Mouse (Mus musculus) forelimb bud, embryonic 11.5 days (tissue): ENCODE measurements around the gene Exosc6.
"Not testable (repeated sequence)": the region's sequence is repeated elsewhere in the genome, so short reads cannot be mapped to it uniquely, and the experiment has no call there.

ENCODE experiments used
- DNase-seq: peaks from one replicate; pipeline ENCODE4 v3.0.0-alpha.2; 2012; ENCODE audit warnings: low read depth, low spot score

The Exosc6 gene

GRCm38 (mm10) chr8:111056158-111056663 lies at the start of gene Exosc6:
Gene Exosc6 (plus strand): TSS chr8:111056339.
- DNase-seq = peak; percentile 94

- DNase-seq = not testable (repeated sequence)
Measured at GRCm38 (mm10) chr8:111010230-111010991, 45.7 kb upstream of the Exosc6 start.

GRCm38 (mm10) chr8:111026609-111027008 lies 29.5 kb upstream of the Exosc6 start:
- DNase-seq = not testable (repeated sequence)

- DNase-seq = peak; percentile 70
Measured at GRCm38 (mm10) chr8:111027391-111027937, 28.7 kb upstream of the Exosc6 start.

- no peak for DNase-seq
Measured at GRCm38 (mm10) chr8:111029589-111029988, 26.6 kb upstream of the Exosc6 start.

- DNase-seq = no peak
Measured at GRCm38 (mm10) chr8:111030045-111030444, 26.1 kb upstream of the Exosc6 start.

GRCm38 (mm10) chr8:111031572-111031971 lies 24.6 kb upstream of the Exosc6 start, which contains the start of gene Ddx19b:
Gene Ddx19b (minus strand): TSS chr8:111031751.
- DNase-seq = no peak

- no peak for DNase-seq
Measured at GRCm38 (mm10) chr8:111032916-111033315, 23.2 kb upstream of the Exosc6 start, which contains the start of gene Aars. Gene Aars (plus strand): TSS chr8:111033144.

GRCm38 (mm10) chr8:111033482-111034215 lies 22.5 kb upstream of the Exosc6 start:
- DNase-seq = peak; percentile 100

- DNase-seq = peak; percentile 30
Measured at GRCm38 (mm10) chr8:111034276-111034675, 21.9 kb upstream of the Exosc6 start.

GRCm38 (mm10) chr8:111036591-111036990 lies 19.5 kb upstream of the Exosc6 start:
- no peak for DNase-seq

GRCm38 (mm10) chr8:111042546-111042945 lies 13.6 kb upstream of the Exosc6 start:
- no peak for DNase-seq

GRCm38 (mm10) chr8:111044003-111044734 lies 12.0 kb upstream of the Exosc6 start:
- DNase-seq = no peak

- DNase-seq = no peak
Measured at GRCm38 (mm10) chr8:111048694-111049093, 7.4 kb upstream of the Exosc6 start.

- no peak for DNase-seq
Measured at GRCm38 (mm10) chr8:111049106-111049505, 7.0 kb upstream of the Exosc6 start.

GRCm38 (mm10) chr8:111053827-111054518 lies 2.2 kb upstream of the Exosc6 start:
- no peak for DNase-seq

GRCm38 (mm10) chr8:111055031-111055634 lies 1.0 kb upstream of the Exosc6 start:
- no peak for DNase-seq

- DNase-seq = no peak
Measured at GRCm38 (mm10) chr8:111055661-111056060, 478 bp upstream of the Exosc6 start.

GRCm38 (mm10) chr8:111056691-111057293 lies 653 bp downstream of the Exosc6 start:
- peak; percentile 19 for DNase-seq
